Mouse (Mus musculus) spleen, adult 12 weeks (tissue): ENCODE data around the gene Faap100.

Experiments
- DNase-seq: peaks from one replicate; pipeline ENCODE4 v3.0.0; 2022; ENCODE audit warnings: low spot score

Faap100 gene

DNA sequence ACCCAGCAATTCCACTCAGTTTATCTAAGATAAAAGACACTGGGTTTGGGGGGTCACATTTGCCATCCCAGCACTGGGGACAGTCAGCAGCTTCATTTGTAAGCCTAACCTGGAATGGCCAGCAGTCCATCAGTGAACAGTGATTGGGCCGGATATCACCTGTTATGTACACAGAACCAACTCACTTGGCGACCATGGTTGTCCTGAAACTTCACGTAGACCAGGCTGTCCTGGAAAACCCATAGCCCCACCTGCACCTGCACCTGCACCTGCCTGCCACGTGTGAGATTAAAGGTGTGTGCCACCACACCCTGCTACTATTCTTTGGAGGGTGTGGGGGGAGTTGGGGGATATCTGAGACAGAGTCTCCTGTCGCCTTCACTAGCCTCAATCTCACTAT lies 59.3 kb downstream of the Faap100 start:
- no peak for DNase-seq
